Mouse (Mus musculus) limb, embryonic 14.5 days (tissue): ENCODE measurements around the gene Clcn7. TPM values are rescaled to one million over a fixed set of nuclear protein-coding genes. Genes with fewer than 3 reads are reported as not detected.

Source experiments
- ATAC-seq: fragments of 200-750 bp; cut with Nextera tagmentation; 2 replicates; pipeline ENCODE4 v1.8.0; 2017; ENCODE audit warnings: low read depth, moderate number of reproducible peaks, moderate TSS enrichment; ENCODE audit not compliant: low FRiP score
- DNase-seq: peaks from one replicate; pipeline ENCODE4 v3.0.0-alpha.2; 2015; ENCODE audit warnings: low spot score
- H3K27ac ChIP-seq: fragments of 300-500 bp; sonication (generic); replicated peaks from 2 replicates; pipeline ENCODE4 v1.5.1; 2014; ENCODE audit warnings: low read depth, mild to moderate bottlenecking, low read length, moderate library complexity, mixed read lengths
- H3K27me3 ChIP-seq: fragments of 300-500 bp; sonication (generic); 2 replicates; pipeline ENCODE4 v1.6.1; 2014; ENCODE audit warnings: low read length, mixed read lengths; ENCODE audit not compliant: control insufficient read depth, insufficient read depth
- H3K36me3 ChIP-seq: fragments of 300-500 bp; sonication (generic); 2 replicates; pipeline ENCODE4 v1.6.1; 2014; ENCODE audit warnings: mild to moderate bottlenecking, low read length, moderate library complexity, mixed read lengths; ENCODE audit not compliant: control insufficient read depth, insufficient read depth
- H3K4me1 ChIP-seq: fragments of 300-500 bp; sonication (generic); 2 replicates; pipeline ENCODE4 v1.6.1; 2014; ENCODE audit warnings: antibody characterized with exemption, low read length, mixed read lengths; ENCODE audit not compliant: control insufficient read depth, insufficient read depth
- H3K4me2 ChIP-seq: fragments of 300-500 bp; sonication (generic); replicated peaks from 2 replicates; pipeline ENCODE4 v1.6.1; 2014; ENCODE audit warnings: low read depth, mild to moderate bottlenecking, low read length, moderate library complexity; ENCODE audit not compliant: severe bottlenecking
- H3K4me3 ChIP-seq: fragments of 300-500 bp; sonication (generic); replicated peaks from 2 replicates; pipeline ENCODE4 v1.5.1; 2014; ENCODE audit warnings: low read length
- H3K9ac ChIP-seq: fragments of 300-500 bp; sonication (generic); 2 replicates; pipeline ENCODE4 v1.6.1; 2014; ENCODE audit warnings: mild to moderate bottlenecking, low read depth, low read length, moderate library complexity; ENCODE audit not compliant: severe bottlenecking
- H3K9me3 ChIP-seq: fragments of 300-500 bp; sonication (generic); 2 replicates; pipeline ENCODE4 v1.6.1; 2016; ENCODE audit warnings: low read length; ENCODE audit not compliant: control insufficient read depth
- POLR2A ChIP-seq: fragments of 200-500 bp; IDR thresholded peaks from 2 replicates; pipeline ENCODE4 v1.8.0; 2012; ENCODE audit warnings: inconsistent platforms, mild to moderate bottlenecking, moderate library complexity, borderline replicate concordance; ENCODE audit not compliant: insufficient read depth, insufficient read length; ENCODE audit errors: extremely low read depth
- WGBS: fragments of 180-500 bp; shearing (Covaris S2); extraction: QIAGEN DNeasy Blood & Tissue Kit; methylation state at CpG from one replicate; pipeline ENCODE4 v1.1.7; 2014; 5-methylcytosine and 5-hydroxymethylcytosine counted together
- polyA plus RNA-seq, 2 experiments: library from polyadenylated mRNA; depleted of rRNA in 1 of 2; stranded (reverse) in 1 of 2; unstranded in 1 of 2; fragments of >200 nt; fragmentation: Nextera tagmentation in 1 of 2; extraction: Ambion mirVana in 1 of 2; gene quantifications; 2 replicates each; pipeline versions ENCODE4 v1.2.1 to v1.2.3; 2012 to 2014

Gene Clcn7
- polyA plus RNA-seq, 2 experiments: 21.3 to 32.4 TPM

GRCm38 (mm10) chr17:25210680-25211466 lies 77.7 kb downstream of the Clcn7 start:
- no peak overlapping the region for H3K9ac ChIP-seq
- no peak overlapping the region for H3K27ac ChIP-seq
- H3K4me2 ChIP-seq: no peak overlapping the region
- H3K27me3 ChIP-seq: no peaks in the 10 kb centered on the region
- no peak for TF ChIP-seq POLR2A
- peaks cover 86% of the 10 kb centered on the region for H3K36me3 ChIP-seq
- no peak for ATAC-seq
- H3K4me3 ChIP-seq: no peak overlapping the region
- no peaks in the 10 kb centered on the region for H3K4me1 ChIP-seq
- H3K9me3 ChIP-seq: no peaks in the 10 kb centered on the region
- no peak for DNase-seq
- WGBS: 84% methylated on average over 15 of the region's 15 CpGs

- Histone ChIP-seq H3K9me3 (no peaks in the 10 kb centered on the region), H3K4me2 (no peak overlapping the region), H3K27ac (no peak overlapping the region), H3K4me3 (no peak overlapping the region), H3K9ac (no peak overlapping the region), H3K36me3 (peaks cover 90% of the 10 kb centered on the region), H3K4me1 (no peaks in the 10 kb centered on the region), H3K27me3 (no peaks in the 10 kb centered on the region)
- TF ChIP-seq POLR2A: no peak
- 82% methylated on average over 4 of the region's 4 CpGs for WGBS
- ATAC-seq (no peak), DNase-seq (no peak)
Measured at GRCm38 (mm10) chr17:25211705-25212104, 78.5 kb downstream of the Clcn7 start.

Other genes with a start within 250 kb of the Clcn7 start
- 27.4 and 31.2 TPM in 2 replicates for gene Nubp2, start 247.0 kb upstream of the Clcn7 start, polyA plus RNA-seq (2012; rRNA removed)
- 54.0 and 55.5 TPM in 2 replicates for gene Nubp2, start 247.0 kb upstream of the Clcn7 start, polyA plus RNA-seq (2014; fragmentation: Nextera tagmentation; extraction: Ambion mirVana)
- gene Spsb3, start 246.7 kb upstream of the Clcn7 start, polyA plus RNA-seq (2012; rRNA removed): 49.6 and 53.4 TPM in 2 replicates
- gene Spsb3, start 246.7 kb upstream of the Clcn7 start, polyA plus RNA-seq (2014; fragmentation: Nextera tagmentation; extraction: Ambion mirVana): 39.4 and 40.8 TPM in 2 replicates
- 39.1 and 43.9 TPM in 2 replicates for gene Eme2, start 238.3 kb upstream of the Clcn7 start, polyA plus RNA-seq (2012; rRNA removed)
- gene Eme2, start 238.3 kb upstream of the Clcn7 start, polyA plus RNA-seq (2014; fragmentation: Nextera tagmentation; extraction: Ambion mirVana): 28.7 and 28.9 TPM in 2 replicates
- 101 and 121 TPM in 2 replicates for gene Mrps34, start 238.3 kb upstream of the Clcn7 start, polyA plus RNA-seq (2012; rRNA removed)
- 82.1 and 82.7 TPM in 2 replicates for gene Mrps34, start 238.3 kb upstream of the Clcn7 start, polyA plus RNA-seq (2014; fragmentation: Nextera tagmentation; extraction: Ambion mirVana)
- 30.3 and 36.5 TPM in 2 replicates for gene Nme3, start 236.9 kb upstream of the Clcn7 start, polyA plus RNA-seq (2012; rRNA removed)
- 47.6 and 48.4 TPM in 2 replicates for gene Nme3, start 236.9 kb upstream of the Clcn7 start, polyA plus RNA-seq (2014; fragmentation: Nextera tagmentation; extraction: Ambion mirVana)
- gene Mapk8ip3, start 196.4 kb upstream of the Clcn7 start, polyA plus RNA-seq (2012; rRNA removed): 186 and 210 TPM in 2 replicates
- gene Mapk8ip3, start 196.4 kb upstream of the Clcn7 start, polyA plus RNA-seq (2014; fragmentation: Nextera tagmentation; extraction: Ambion mirVana): 41.4 and 46.4 TPM in 2 replicates
- gene Jpt2, start 172.7 kb upstream of the Clcn7 start, polyA plus RNA-seq (2012; rRNA removed): 85.4 and 89.6 TPM in 2 replicates
- 98.7 and 99.0 TPM in 2 replicates for gene Jpt2, start 172.7 kb upstream of the Clcn7 start, polyA plus RNA-seq (2014; fragmentation: Nextera tagmentation; extraction: Ambion mirVana)
- 33.5 and 41.9 TPM in 2 replicates for gene Cramp1l, start 117.6 kb upstream of the Clcn7 start, polyA plus RNA-seq (2012; rRNA removed)
- gene Cramp1l, start 117.6 kb upstream of the Clcn7 start, polyA plus RNA-seq (2014; fragmentation: Nextera tagmentation; extraction: Ambion mirVana): 8.1 and 10.0 TPM in 2 replicates
- 18.5 and 20.4 TPM in 2 replicates for gene Ift140, start 117.3 kb upstream of the Clcn7 start, polyA plus RNA-seq (2012; rRNA removed)
- 15.3 and 16.4 TPM in 2 replicates for gene Ift140, start 117.3 kb upstream of the Clcn7 start, polyA plus RNA-seq (2014; fragmentation: Nextera tagmentation; extraction: Ambion mirVana)
- gene Tmem204, start 49.8 kb upstream of the Clcn7 start, polyA plus RNA-seq (2012; rRNA removed): 12.1 and 18.1 TPM in 2 replicates
- 17.3 and 18.5 TPM in 2 replicates for gene Tmem204, start 49.8 kb upstream of the Clcn7 start, polyA plus RNA-seq (2014; fragmentation: Nextera tagmentation; extraction: Ambion mirVana)
- 41.7 and 51.0 TPM in 2 replicates for gene Telo2, start 17.4 kb upstream of the Clcn7 start, polyA plus RNA-seq (2012; rRNA removed)
- gene Telo2, start 17.4 kb upstream of the Clcn7 start, polyA plus RNA-seq (2014; fragmentation: Nextera tagmentation; extraction: Ambion mirVana): 31.1 and 43.0 TPM in 2 replicates
- gene Ptx4, start 12.6 kb upstream of the Clcn7 start, polyA plus RNA-seq (2012; rRNA removed): 1.8 and 2.3 TPM in 2 replicates
- 2.0 and 2.7 TPM in 2 replicates for gene Ptx4, start 12.6 kb upstream of the Clcn7 start, polyA plus RNA-seq (2014; fragmentation: Nextera tagmentation; extraction: Ambion mirVana)
- gene Ccdc154, start 29.1 kb downstream of the Clcn7 start, polyA plus RNA-seq (2012; rRNA removed): 0.03 TPM in 1 of 2 replicates, not detected in the other
- not detected in 2 replicates for gene Ccdc154, start 29.1 kb downstream of the Clcn7 start, polyA plus RNA-seq (2014; fragmentation: Nextera tagmentation; extraction: Ambion mirVana)
- not detected in 2 replicates for gene Gm38655, start 42.1 kb downstream of the Clcn7 start, polyA plus RNA-seq (2012; rRNA removed)
- gene Gm38655, start 42.1 kb downstream of the Clcn7 start, polyA plus RNA-seq (2014; fragmentation: Nextera tagmentation; extraction: Ambion mirVana): not detected in 2 replicates
- 27.1 and 27.3 TPM in 2 replicates for gene BC003965, start 51.2 kb downstream of the Clcn7 start, polyA plus RNA-seq (2012; rRNA removed)
- gene BC003965, start 51.2 kb downstream of the Clcn7 start, polyA plus RNA-seq (2014; fragmentation: Nextera tagmentation; extraction: Ambion mirVana): 28.6 and 28.8 TPM in 2 replicates
- 18.0 and 22.1 TPM in 2 replicates for gene Unkl, start 55.0 kb downstream of the Clcn7 start, polyA plus RNA-seq (2012; rRNA removed)
- 6.1 and 6.3 TPM in 2 replicates for gene Unkl, start 55.0 kb downstream of the Clcn7 start, polyA plus RNA-seq (2014; fragmentation: Nextera tagmentation; extraction: Ambion mirVana)
- 29.4 and 34.7 TPM in 2 replicates for gene Gnptg, start 106.7 kb downstream of the Clcn7 start, polyA plus RNA-seq (2012; rRNA removed)
- gene Gnptg, start 106.7 kb downstream of the Clcn7 start, polyA plus RNA-seq (2014; fragmentation: Nextera tagmentation; extraction: Ambion mirVana): 30.9 and 33.4 TPM in 2 replicates
- 40.6 and 43.7 TPM in 2 replicates for gene Tsr3, start 106.8 kb downstream of the Clcn7 start, polyA plus RNA-seq (2012; rRNA removed)
- gene Tsr3, start 106.8 kb downstream of the Clcn7 start, polyA plus RNA-seq (2014; fragmentation: Nextera tagmentation; extraction: Ambion mirVana): 46.3 and 47.9 TPM in 2 replicates
- gene Baiap3, start 123.0 kb downstream of the Clcn7 start, polyA plus RNA-seq (2012; rRNA removed): 1.5 and 1.9 TPM in 2 replicates
- gene Baiap3, start 123.0 kb downstream of the Clcn7 start, polyA plus RNA-seq (2014; fragmentation: Nextera tagmentation; extraction: Ambion mirVana): 0.89 and 1.5 TPM in 2 replicates
- 434 and 540 TPM in 2 replicates for gene Ube2i, start 141.2 kb downstream of the Clcn7 start, polyA plus RNA-seq (2012; rRNA removed)
- 533 and 582 TPM in 2 replicates for gene Ube2i, start 141.2 kb downstream of the Clcn7 start, polyA plus RNA-seq (2014; fragmentation: Nextera tagmentation; extraction: Ambion mirVana)
- gene Prss34, start 165.0 kb downstream of the Clcn7 start, polyA plus RNA-seq (2012; rRNA removed): 6.0 and 8.5 TPM in 2 replicates
- gene Prss34, start 165.0 kb downstream of the Clcn7 start, polyA plus RNA-seq (2014; fragmentation: Nextera tagmentation; extraction: Ambion mirVana): 6.7 and 10.6 TPM in 2 replicates
- 0.13 TPM in 1 of 2 replicates, not detected in the other for gene Prss28, start 175.3 kb downstream of the Clcn7 start, polyA plus RNA-seq (2012; rRNA removed)
- gene Prss28, start 175.3 kb downstream of the Clcn7 start, polyA plus RNA-seq (2014; fragmentation: Nextera tagmentation; extraction: Ambion mirVana): not detected in 2 replicates
- gene Prss29, start 185.3 kb downstream of the Clcn7 start, polyA plus RNA-seq (2012; rRNA removed): not detected in 2 replicates
- not detected in 2 replicates for gene Prss29, start 185.3 kb downstream of the Clcn7 start, polyA plus RNA-seq (2014; fragmentation: Nextera tagmentation; extraction: Ambion mirVana)
- 1.5 and 2.1 TPM in 2 replicates for gene Tpsab1, start 212.2 kb downstream of the Clcn7 start, polyA plus RNA-seq (2012; rRNA removed)
- gene Tpsab1, start 212.2 kb downstream of the Clcn7 start, polyA plus RNA-seq (2014; fragmentation: Nextera tagmentation; extraction: Ambion mirVana): 1.2 and 2.2 TPM in 2 replicates
- gene Tpsb2, start 232.9 kb downstream of the Clcn7 start, polyA plus RNA-seq (2012; rRNA removed): 31.8 and 35.9 TPM in 2 replicates
- gene Tpsb2, start 232.9 kb downstream of the Clcn7 start, polyA plus RNA-seq (2014; fragmentation: Nextera tagmentation; extraction: Ambion mirVana): 38.0 and 83.8 TPM in 2 replicates
- gene Tpsg1, start 235.9 kb downstream of the Clcn7 start, polyA plus RNA-seq (2012; rRNA removed): 11.3 and 14.6 TPM in 2 replicates
- gene Tpsg1, start 235.9 kb downstream of the Clcn7 start, polyA plus RNA-seq (2014; fragmentation: Nextera tagmentation; extraction: Ambion mirVana): 10.2 and 14.6 TPM in 2 replicates